Mouse (Mus musculus) liver, postnatal 0 days (tissue): ENCODE measurements around the gene Cass4.

Experiments
- CTCF ChIP-seq: sonication (generic); IDR thresholded peaks from 2 replicates; pipeline ENCODE4 v1.5.1; 2016; ENCODE audit warnings: antibody characterized with exemption, low read depth
- EP300 ChIP-seq: IDR thresholded peaks from 2 replicates; pipeline ENCODE4 v1.6.1; 2016; ENCODE audit warnings: antibody characterized with exemption, low read depth, mild to moderate bottlenecking

DNA sequence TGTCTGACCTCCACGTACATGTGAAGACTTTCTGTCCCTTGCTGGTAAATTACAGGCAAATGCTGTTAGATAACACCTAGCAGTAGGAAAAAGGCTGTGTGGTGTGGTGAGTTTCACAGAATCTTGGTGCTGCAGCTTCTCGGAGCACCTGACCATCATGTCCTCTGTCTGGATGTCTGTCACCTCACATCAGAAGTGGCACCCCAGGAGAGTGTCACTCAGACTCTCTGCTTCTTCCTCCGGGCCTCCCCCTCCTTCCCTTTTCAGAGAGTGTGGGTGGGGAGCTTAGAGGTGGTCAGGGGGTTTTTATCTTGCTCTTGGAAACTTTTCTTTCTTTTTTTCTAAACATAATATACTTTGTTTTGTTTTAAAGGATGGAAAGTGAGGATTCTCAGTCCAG is 11.4 kb downstream of the Cass4 start:
- no peak for TF ChIP-seq EP300
- TF ChIP-seq CTCF = no peak
